Mouse (Mus musculus): ENCODE measurements around the gene F2rl1. TPM values are rescaled to one million over a fixed set of nuclear protein-coding genes. Genes with fewer than 3 reads are reported as not detected.
"Not testable (repeated sequence)": the region's sequence is repeated elsewhere in the genome, so short reads cannot be mapped to it uniquely, and the experiment has no call there.

The F2rl1 gene
- polyA plus RNA-seq, 2 experiments = 4.0 to 6.8 TPM

DNA sequence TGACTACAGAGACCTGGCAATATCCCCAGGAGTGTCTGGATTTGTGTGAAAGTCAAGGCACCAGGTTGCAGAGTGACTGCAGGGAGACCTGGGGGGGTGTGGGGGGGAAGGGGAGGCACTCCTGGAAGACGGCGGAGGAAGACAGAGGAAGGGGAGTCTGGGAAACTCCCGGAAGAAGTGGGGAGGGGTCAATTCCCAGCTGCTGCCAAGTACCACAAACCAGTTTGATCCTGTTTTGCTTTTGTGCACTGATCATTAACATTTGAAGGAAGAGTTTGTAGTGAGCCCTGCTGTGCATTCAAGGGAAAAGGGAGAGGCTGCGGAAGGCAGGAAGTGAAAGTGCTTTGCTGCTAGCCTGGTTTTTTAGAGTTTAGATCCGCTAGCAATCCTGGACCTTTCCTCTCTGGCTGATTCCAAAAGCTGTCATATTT lies 9.1 kb upstream of the F2rl1 start:
- H3K4me3 ChIP-seq (replicated peaks; ENCODE audit: low read length) = peak overlapping the region; percentile 13
- ATAC-seq (ENCODE audit: low FRiP score, low read depth) = peak; percentile 66; the same call in 1 of the 2 replicates
- 1% methylated on average over 5 of the region's 5 CpGs for WGBS
- no peak for TF ChIP-seq POLR2A (IDR thresholded peaks at IDR 0.05; ENCODE audit: borderline replicate concordance, extremely low read depth, insufficient read depth, insufficient read length)
- no peaks in the 10 kb centered on the region for H3K36me3 ChIP-seq (ENCODE audit: control insufficient read depth, insufficient read depth, low read length)
- H3K9ac ChIP-seq (ENCODE audit: low read depth, low read length, severe bottlenecking) = no peak overlapping the region
- H3K27me3 ChIP-seq (ENCODE audit: control insufficient read depth, insufficient read depth, low read length) = no peaks in the 10 kb centered on the region
- H3K27ac ChIP-seq (replicated peaks; ENCODE audit: low read depth, low read length) = 0 out of 2 replicates have a peak overlapping the region, but pooled peaks have one; percentile 1
- peak overlapping the region; percentile 36 for H3K4me2 ChIP-seq (replicated peaks; ENCODE audit: low read depth, low read length, severe bottlenecking)
- no peaks in the 10 kb centered on the region for H3K9me3 ChIP-seq (ENCODE audit: control insufficient read depth, low read length)
- peaks cover 23% of the 10 kb centered on the region for H3K4me1 ChIP-seq (ENCODE audit: control insufficient read depth, insufficient read depth, low read length)
- DNase-seq (ENCODE audit: low spot score) = peak; percentile 78

DNA sequence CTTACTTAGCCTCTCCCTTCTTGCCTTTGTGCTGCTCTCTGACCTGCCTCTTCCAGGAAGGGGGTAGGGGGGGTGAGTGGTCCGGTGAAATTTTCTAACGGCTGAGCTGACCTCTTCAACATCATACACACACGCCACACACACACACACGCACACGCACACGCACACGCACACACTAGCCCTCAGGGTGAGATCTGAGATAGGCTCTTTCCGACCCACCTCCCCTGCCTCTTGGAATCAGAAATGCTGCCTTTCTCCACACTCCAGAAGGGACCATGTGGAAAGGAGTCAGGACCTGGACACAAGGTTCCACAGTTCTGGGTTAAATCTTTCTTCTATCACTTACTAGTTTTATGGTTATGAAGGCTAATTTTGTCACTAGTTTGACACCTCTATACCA lies 8.6 kb upstream of the F2rl1 start:
- ATAC-seq (ENCODE audit: low FRiP score, low read depth) (no peak), DNase-seq (ENCODE audit: low spot score) (no peak)
- H3K4me3 ChIP-seq (replicated peaks; ENCODE audit: low read length) = peak overlapping the region; percentile 13; the same call in 1 of the 2 replicates
- no peaks in the 10 kb centered on the region for H3K36me3 ChIP-seq (ENCODE audit: control insufficient read depth, insufficient read depth, low read length)
- no peak for TF ChIP-seq POLR2A (IDR thresholded peaks at IDR 0.05; ENCODE audit: borderline replicate concordance, extremely low read depth, insufficient read depth, insufficient read length)
- no peak overlapping the region for H3K27ac ChIP-seq (replicated peaks; ENCODE audit: low read depth, low read length)
- no peaks in the 10 kb centered on the region for H3K27me3 ChIP-seq (ENCODE audit: control insufficient read depth, insufficient read depth, low read length)
- WGBS = 27% methylated on average over 8 of the region's 8 CpGs
- peak overlapping the region; percentile 36; the same call in 1 of the 2 replicates for H3K4me2 ChIP-seq (replicated peaks; ENCODE audit: low read depth, low read length, severe bottlenecking)
- H3K4me1 ChIP-seq (ENCODE audit: control insufficient read depth, insufficient read depth, low read length) = peaks cover 23% of the 10 kb centered on the region
- H3K9ac ChIP-seq (ENCODE audit: low read depth, low read length, severe bottlenecking) = no peak overlapping the region
- no peaks in the 10 kb centered on the region for H3K9me3 ChIP-seq (ENCODE audit: control insufficient read depth, low read length)

GRCm38 (mm10) chr13:95533121-95533520 lies 8.1 kb upstream of the F2rl1 start:
- WGBS = 66% methylated on average over 5 of the region's 5 CpGs
- H3K9me3 ChIP-seq (ENCODE audit: control insufficient read depth, low read length); H3K27ac ChIP-seq (replicated peaks; ENCODE audit: low read depth, low read length); H3K4me2 ChIP-seq (replicated peaks; ENCODE audit: low read depth, low read length, severe bottlenecking); ATAC-seq (ENCODE audit: low FRiP score, low read depth); H3K9ac ChIP-seq (ENCODE audit: low read depth, low read length, severe bottlenecking); DNase-seq (ENCODE audit: low spot score); H3K36me3 ChIP-seq (ENCODE audit: control insufficient read depth, insufficient read depth, low read length); H3K4me3 ChIP-seq (replicated peaks; ENCODE audit: low read length); H3K27me3 ChIP-seq (ENCODE audit: control insufficient read depth, insufficient read depth, low read length): not testable (repeated sequence)
- H3K4me1 ChIP-seq (ENCODE audit: control insufficient read depth, insufficient read depth, low read length) = peaks cover 23% of the 10 kb centered on the region

- Histone ChIP-seq H3K4me3 (replicated peaks; ENCODE audit: low read length) (no peak overlapping the region), H3K4me1 (ENCODE audit: control insufficient read depth, insufficient read depth, low read length) (peaks cover 23% of the 10 kb centered on the region), H3K27me3 (ENCODE audit: control insufficient read depth, insufficient read depth, low read length) (peaks cover 2% of the 10 kb centered on the region), H3K4me2 (replicated peaks; ENCODE audit: low read depth, low read length, severe bottlenecking) (no peak overlapping the region), H3K9ac (ENCODE audit: low read depth, low read length, severe bottlenecking) (no peak overlapping the region), H3K9me3 (ENCODE audit: control insufficient read depth, low read length) (no peaks in the 10 kb centered on the region), H3K27ac (replicated peaks; ENCODE audit: low read depth, low read length) (no peak overlapping the region), H3K36me3 (ENCODE audit: control insufficient read depth, insufficient read depth, low read length) (no peaks in the 10 kb centered on the region)
- WGBS = 29% methylated on average over 9 of the region's 9 CpGs
- no peak for ATAC-seq (ENCODE audit: low FRiP score, low read depth)
- peak; percentile 25 for DNase-seq (ENCODE audit: low spot score)
- TF ChIP-seq POLR2A (IDR thresholded peaks at IDR 0.05; ENCODE audit: borderline replicate concordance, extremely low read depth, insufficient read depth, insufficient read length) = no peak
Measured at GRCm38 (mm10) chr13:95531273-95532045, 6.4 kb upstream of the F2rl1 start.

GRCm38 (mm10) chr13:95529246-95529645 lies 4.2 kb upstream of the F2rl1 start:
- Histone ChIP-seq H3K36me3 (ENCODE audit: control insufficient read depth, insufficient read depth, low read length) (no peaks in the 10 kb centered on the region), H3K27ac (replicated peaks; ENCODE audit: low read depth, low read length) (no peak overlapping the region), H3K27me3 (ENCODE audit: control insufficient read depth, insufficient read depth, low read length) (peaks cover 23% of the 10 kb centered on the region), H3K9me3 (ENCODE audit: control insufficient read depth, low read length) (no peaks in the 10 kb centered on the region), H3K4me1 (ENCODE audit: control insufficient read depth, insufficient read depth, low read length) (peaks cover 16% of the 10 kb centered on the region), H3K4me2 (replicated peaks; ENCODE audit: low read depth, low read length, severe bottlenecking) (no peak overlapping the region), H3K9ac (ENCODE audit: low read depth, low read length, severe bottlenecking) (no peak overlapping the region), H3K4me3 (replicated peaks; ENCODE audit: low read length) (no peak overlapping the region)
- 81% methylated on average over 2 of the region's 2 CpGs for WGBS
- DNase-seq (ENCODE audit: low spot score) (no peak), ATAC-seq (ENCODE audit: low FRiP score, low read depth) (no peak)
- no peak for TF ChIP-seq POLR2A (IDR thresholded peaks at IDR 0.05; ENCODE audit: borderline replicate concordance, extremely low read depth, insufficient read depth, insufficient read length)
